Mouse (Mus musculus) neural tube, postnatal 0 days (tissue): Measurements from ENCODE around the gene Rtl10. TPM values are rescaled to one million over a fixed set of nuclear protein-coding genes. Genes with fewer than 3 reads are reported as not detected.

ENCODE experiments used
- polyA plus RNA-seq: library from polyadenylated mRNA; unstranded; fragments of >200 nt; fragmentation: Nextera tagmentation; extraction: Ambion mirVana; gene quantifications from 2 replicates; pipeline ENCODE4 v1.2.1, GENCODE M21; 2015

Rtl10 gene
- 2.0 and 2.7 TPM in 2 replicates for polyA plus RNA-seq

GRCm38 (mm10) chr16:18498558-18498990, at the start of gene Rtl10, which contains the start of gene Gnb1l:
Rtl10 (plus strand) TSS chr16:18498901.
Gnb1l (plus strand) TSS chr16:18498713.

Other genes starting within 250 kb of the Rtl10 start
- gene Gm49776, start 240.6 kb upstream of the Rtl10 start, polyA plus RNA-seq = not detected in 2 replicates
- gene Dgcr8, start 209.7 kb upstream of the Rtl10 start, polyA plus RNA-seq = 14.6 and 20.6 TPM in 2 replicates
- gene Tango2, start 150.8 kb upstream of the Rtl10 start, polyA plus RNA-seq = 119 and 144 TPM in 2 replicates
- 52.7 and 66.9 TPM in 2 replicates for gene Arvcf, start 150.7 kb upstream of the Rtl10 start, polyA plus RNA-seq
- gene Txnrd2, start 72.5 kb upstream of the Rtl10 start, polyA plus RNA-seq = 36.3 and 36.8 TPM in 2 replicates
- 116 and 122 TPM in 2 replicates for gene Comt, start 72.0 kb upstream of the Rtl10 start, polyA plus RNA-seq
- gene Gnb1l, start 188 bp upstream of the Rtl10 start, polyA plus RNA-seq = 14.0 and 17.3 TPM in 2 replicates
- gene Tbx1, start 91.8 kb downstream of the Rtl10 start, polyA plus RNA-seq = 2.9 and 3.3 TPM in 2 replicates
- gene Gp1bb, start 123.5 kb downstream of the Rtl10 start, polyA plus RNA-seq = 10.0 and 11.1 TPM in 2 replicates
- gene Gm49601, start 127.5 kb downstream of the Rtl10 start, polyA plus RNA-seq = 9.6 and 12.3 TPM in 2 replicates
- gene Sept5, start 131.1 kb downstream of the Rtl10 start, polyA plus RNA-seq = 172 and 207 TPM in 2 replicates